Mouse (Mus musculus): Measurements from ENCODE around the gene Smlr1.

DNA sequence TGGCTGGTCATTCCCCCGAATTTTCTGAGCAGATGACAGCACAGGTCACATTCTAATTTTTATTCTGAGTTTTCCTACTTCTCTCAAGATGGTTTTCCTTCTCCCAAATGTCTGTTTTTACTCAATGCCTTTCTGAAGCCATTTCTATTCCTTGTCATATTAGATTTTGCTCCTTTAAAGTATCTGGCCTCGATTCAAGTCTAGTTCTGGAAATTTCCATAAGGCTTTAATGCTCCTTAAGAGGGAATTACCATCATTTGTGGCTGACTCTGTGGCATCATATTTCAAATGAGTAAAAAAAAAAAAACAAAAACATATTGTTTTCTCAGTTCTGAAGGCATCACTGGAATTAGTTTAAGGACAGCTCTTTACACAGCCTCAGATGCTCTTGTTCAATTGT is 44.0 kb upstream of the Smlr1 start:
- TF ChIP-seq CTCF (conservative IDR thresholded peaks at IDR 0.05; ENCODE audit: insufficient read depth, insufficient read length, low read depth, low read length) (no peak), POLR2A (IDR thresholded peaks at IDR 0.05; ENCODE audit: low read depth, low read length) (no peak)
